Mouse (Mus musculus): ENCODE measurements around the gene Gm17268. TPM values are rescaled to one million over a fixed set of nuclear protein-coding genes. Genes with fewer than 3 reads are reported as not detected.

Gene Gm17268
- polyA plus RNA-seq, 1 experiment from 2014 or later = not detected

DNA sequence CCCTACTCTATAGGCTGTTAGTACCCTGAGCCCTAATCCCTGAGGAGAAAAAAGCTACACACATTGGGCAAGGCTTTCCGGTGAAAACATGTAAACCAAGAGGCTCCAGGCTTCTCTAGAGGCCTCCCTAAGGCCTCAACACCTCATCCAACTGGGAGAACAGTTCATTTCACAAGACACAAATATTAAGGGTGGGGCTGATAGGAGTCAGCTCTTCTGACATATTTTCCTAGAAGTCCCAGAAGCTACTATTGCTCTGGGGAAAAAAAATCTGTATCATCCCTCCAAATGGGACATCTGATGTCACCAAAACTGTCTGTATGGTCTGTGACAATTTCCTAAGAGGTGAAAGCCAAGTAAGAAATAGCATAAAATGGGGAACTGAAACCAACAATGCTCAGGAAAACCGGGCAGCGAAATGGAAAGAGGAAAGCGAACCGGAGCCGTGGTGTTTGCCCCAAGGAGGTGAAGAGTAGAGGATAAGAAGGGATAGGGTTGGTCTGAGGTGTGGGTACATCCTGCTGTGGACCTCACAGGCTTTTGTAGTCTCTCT, 15.8 kb downstream of the Gm17268 start:
- H3K4me1 ChIP-seq (ENCODE audit: control insufficient read depth, insufficient read depth, low read length) = no peaks in the 10 kb centered on the region
- H3K36me3 ChIP-seq (ENCODE audit: control insufficient read depth, insufficient read depth, low read length) = no peaks in the 10 kb centered on the region
- 90% methylated on average over 6 of the region's 6 CpGs for WGBS
- no peaks in the 10 kb centered on the region for H3K9me3 ChIP-seq (ENCODE audit: control insufficient read depth, low read length)
- no peak overlapping the region for H3K4me2 ChIP-seq (ENCODE audit: low read depth, severe bottlenecking)
- H3K27ac ChIP-seq (replicated peaks; ENCODE audit: low read depth, low read length) = no peak overlapping the region
- H3K9ac ChIP-seq (ENCODE audit: low read length) = no peak overlapping the region
- no peaks in the 10 kb centered on the region for H3K27me3 ChIP-seq (ENCODE audit: control insufficient read depth, insufficient read depth, low read length)
- no peak for ATAC-seq (ENCODE audit: insufficient number of reproducible peaks, low FRiP score, low TSS enrichment, low read depth)
- no peak overlapping the region for H3K4me3 ChIP-seq (ENCODE audit: low read depth, low read length)
- no peak for DNase-seq (ENCODE audit: low spot score)

DNA sequence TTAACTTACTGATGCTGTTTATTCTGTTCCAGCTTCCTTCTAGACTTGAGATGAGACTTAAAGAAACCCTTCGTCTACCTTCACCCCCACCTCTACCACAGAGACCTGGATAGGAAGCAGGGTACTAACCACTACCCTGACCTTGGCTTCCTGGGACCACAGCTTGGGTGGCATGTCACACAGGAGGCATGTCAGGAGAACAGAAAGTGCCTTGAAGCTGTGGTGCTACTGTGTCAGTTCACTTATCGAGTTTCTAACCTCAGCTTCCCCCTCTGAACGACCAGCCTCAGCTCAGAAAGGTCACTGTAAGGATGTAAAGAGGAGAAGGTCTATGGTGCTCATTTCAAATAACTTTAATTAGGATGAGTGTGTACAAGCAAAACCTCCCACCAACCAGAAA, 17.0 kb downstream of the Gm17268 start:
- Histone ChIP-seq H3K4me3 (ENCODE audit: low read depth, low read length) (no peak overlapping the region), H3K4me1 (ENCODE audit: control insufficient read depth, insufficient read depth, low read length) (no peaks in the 10 kb centered on the region), H3K9ac (ENCODE audit: low read length) (no peak overlapping the region), H3K27me3 (ENCODE audit: control insufficient read depth, insufficient read depth, low read length) (no peaks in the 10 kb centered on the region), H3K9me3 (ENCODE audit: control insufficient read depth, low read length) (no peaks in the 10 kb centered on the region), H3K4me2 (ENCODE audit: low read depth, severe bottlenecking) (no peak overlapping the region), H3K27ac (replicated peaks; ENCODE audit: low read depth, low read length) (no peak overlapping the region), H3K36me3 (ENCODE audit: control insufficient read depth, insufficient read depth, low read length) (no peaks in the 10 kb centered on the region)
- 76% methylated on average over 3 of the region's 3 CpGs for WGBS
- DNase-seq (ENCODE audit: low spot score) (no peak), ATAC-seq (ENCODE audit: insufficient number of reproducible peaks, low FRiP score, low TSS enrichment, low read depth) (no peak)

DNA sequence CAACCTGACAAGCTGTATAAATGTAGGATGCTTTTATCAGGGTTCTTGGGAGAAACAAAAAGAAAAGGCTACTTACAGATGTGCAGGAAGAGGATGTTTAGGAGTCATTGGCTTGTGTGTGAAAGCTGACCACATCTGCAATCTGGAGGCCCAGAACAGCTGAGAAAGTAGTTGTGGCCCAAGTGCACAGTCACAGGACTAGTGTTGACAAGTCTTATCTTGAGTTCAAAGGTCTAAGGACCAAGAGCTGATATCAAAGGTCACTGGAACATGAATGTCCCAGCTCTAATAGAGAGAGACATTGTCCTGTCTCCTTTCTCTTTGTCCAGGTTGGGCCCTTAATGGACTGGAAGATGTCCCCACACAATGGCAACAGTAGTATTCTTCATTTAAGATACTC, 18.6 kb downstream of the Gm17268 start:
- Histone ChIP-seq H3K4me1 (ENCODE audit: control insufficient read depth, insufficient read depth, low read length) (no peaks in the 10 kb centered on the region), H3K4me2 (ENCODE audit: low read depth, severe bottlenecking) (no peak overlapping the region), H3K9me3 (ENCODE audit: control insufficient read depth, low read length) (no peaks in the 10 kb centered on the region), H3K27ac (replicated peaks; ENCODE audit: low read depth, low read length) (no peak overlapping the region), H3K36me3 (ENCODE audit: control insufficient read depth, insufficient read depth, low read length) (no peaks in the 10 kb centered on the region), H3K4me3 (ENCODE audit: low read depth, low read length) (no peak overlapping the region), H3K9ac (ENCODE audit: low read length) (no peak overlapping the region), H3K27me3 (ENCODE audit: control insufficient read depth, insufficient read depth, low read length) (no peaks in the 10 kb centered on the region)
- no peak for ATAC-seq (ENCODE audit: insufficient number of reproducible peaks, low FRiP score, low TSS enrichment, low read depth)
- DNase-seq (ENCODE audit: low spot score) = no peak

DNA sequence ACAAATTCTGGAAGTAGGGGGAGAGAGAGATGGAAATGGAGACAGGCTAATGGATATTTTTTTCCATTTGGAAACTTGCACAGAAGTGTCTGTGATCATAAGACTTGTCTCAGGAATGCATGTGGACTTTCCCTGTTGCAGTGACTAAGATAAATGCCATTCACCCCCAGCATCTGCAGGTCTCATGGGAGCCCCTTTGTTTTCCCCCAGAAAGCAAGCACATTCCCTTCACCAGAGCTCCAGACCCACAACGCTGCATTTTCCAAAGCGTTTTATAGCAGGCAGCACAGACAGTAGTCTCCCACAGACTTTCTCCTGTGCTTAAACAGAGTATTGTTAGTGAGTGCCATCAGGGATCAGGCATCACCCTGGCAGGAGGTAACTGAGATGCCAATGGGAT, 19.0 kb downstream of the Gm17268 start:
- H3K4me1 ChIP-seq (ENCODE audit: control insufficient read depth, insufficient read depth, low read length) = no peaks in the 10 kb centered on the region

DNA sequence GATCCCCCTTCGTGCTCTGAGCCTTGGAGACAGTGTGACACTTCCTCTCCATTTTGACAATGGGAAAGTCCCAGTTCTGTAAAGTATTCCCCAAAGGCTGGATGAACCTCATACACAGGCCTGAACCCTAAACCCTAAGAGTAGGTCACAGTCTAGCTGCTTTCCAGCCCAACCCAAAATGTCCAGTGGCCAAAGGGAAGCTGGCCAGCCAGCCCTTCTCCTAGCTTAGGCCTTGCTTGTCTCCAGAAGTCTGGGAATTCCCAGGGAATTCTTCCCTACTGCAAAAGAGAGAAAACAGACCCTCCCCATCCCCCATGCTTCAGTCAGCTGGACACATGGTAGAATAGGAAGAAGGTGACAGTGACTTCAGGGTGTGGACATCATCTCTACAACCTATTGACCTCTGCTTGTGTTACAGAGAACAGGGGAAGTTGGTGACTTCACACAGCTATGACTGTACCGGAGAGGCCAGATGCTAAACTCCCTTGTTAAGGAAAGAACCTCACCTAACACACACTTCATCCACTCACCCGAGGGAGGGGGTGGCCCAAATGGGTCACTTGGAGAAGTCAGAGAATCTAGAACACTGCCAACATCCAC, 22.1 kb downstream of the Gm17268 start:
- H3K4me1 ChIP-seq (ENCODE audit: control insufficient read depth, insufficient read depth, low read length) = no peaks in the 10 kb centered on the region
- H3K4me2 ChIP-seq (ENCODE audit: low read depth, severe bottlenecking) = no peak overlapping the region
- no peaks in the 10 kb centered on the region for H3K9me3 ChIP-seq (ENCODE audit: control insufficient read depth, low read length)
- ATAC-seq (ENCODE audit: insufficient number of reproducible peaks, low FRiP score, low TSS enrichment, low read depth) (no peak), DNase-seq (ENCODE audit: low spot score) (no peak)
- H3K27me3 ChIP-seq (ENCODE audit: control insufficient read depth, insufficient read depth, low read length) = no peaks in the 10 kb centered on the region
- no peak overlapping the region for H3K27ac ChIP-seq (replicated peaks; ENCODE audit: low read depth, low read length)
- H3K9ac ChIP-seq (ENCODE audit: low read length) = no peak overlapping the region
- no peak overlapping the region for H3K4me3 ChIP-seq (ENCODE audit: low read depth, low read length)
- 80% methylated on average over 3 of the region's 3 CpGs for WGBS
- H3K36me3 ChIP-seq (ENCODE audit: control insufficient read depth, insufficient read depth, low read length) = no peaks in the 10 kb centered on the region

More for the DNA sequence above, 19.0 kb downstream of the Gm17268 start:
- WGBS = 58% methylated on average over 2 of the region's 2 CpGs
- Histone ChIP-seq H3K4me3 (ENCODE audit: low read depth, low read length) (no peak overlapping the region), H3K36me3 (ENCODE audit: control insufficient read depth, insufficient read depth, low read length) (no peaks in the 10 kb centered on the region), H3K4me2 (ENCODE audit: low read depth, severe bottlenecking) (no peak overlapping the region), H3K9me3 (ENCODE audit: control insufficient read depth, low read length) (no peaks in the 10 kb centered on the region), H3K9ac (ENCODE audit: low read length) (no peak overlapping the region), H3K27ac (replicated peaks; ENCODE audit: low read depth, low read length) (no peak overlapping the region), H3K27me3 (ENCODE audit: control insufficient read depth, insufficient read depth, low read length) (no peaks in the 10 kb centered on the region)
- DNase-seq (ENCODE audit: low spot score) (no peak), ATAC-seq (ENCODE audit: insufficient number of reproducible peaks, low FRiP score, low TSS enrichment, low read depth) (no peak)

DNA sequence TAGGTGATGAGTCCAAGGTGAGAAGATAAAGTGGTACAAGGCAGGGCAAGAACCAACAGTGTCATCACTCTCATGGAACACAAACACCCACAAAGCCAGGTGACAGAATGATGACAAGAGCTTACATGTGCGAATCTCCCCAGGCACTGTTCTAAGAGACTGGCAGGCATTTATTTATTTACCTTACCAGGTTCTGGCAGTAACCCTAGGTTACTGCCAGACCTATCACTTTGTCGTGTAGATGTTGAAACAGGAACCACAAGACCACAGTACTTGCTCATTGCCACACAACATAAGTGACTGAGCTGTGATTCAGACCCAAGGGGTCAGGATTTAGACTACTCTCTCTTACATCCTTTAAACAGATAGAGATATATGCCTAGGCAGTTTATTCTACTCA, 23.3 kb downstream of the Gm17268 start:
- no peak overlapping the region for H3K4me2 ChIP-seq (ENCODE audit: low read depth, severe bottlenecking)
- no peak overlapping the region for H3K4me3 ChIP-seq (ENCODE audit: low read depth, low read length)
- no peak overlapping the region for H3K9ac ChIP-seq (ENCODE audit: low read length)
- no peaks in the 10 kb centered on the region for H3K36me3 ChIP-seq (ENCODE audit: control insufficient read depth, insufficient read depth, low read length)
- H3K4me1 ChIP-seq (ENCODE audit: control insufficient read depth, insufficient read depth, low read length) = no peaks in the 10 kb centered on the region
- no peaks in the 10 kb centered on the region for H3K9me3 ChIP-seq (ENCODE audit: control insufficient read depth, low read length)
- 62% methylated on average over 2 of the region's 2 CpGs for WGBS
- no peak overlapping the region for H3K27ac ChIP-seq (replicated peaks; ENCODE audit: low read depth, low read length)
- no peaks in the 10 kb centered on the region for H3K27me3 ChIP-seq (ENCODE audit: control insufficient read depth, insufficient read depth, low read length)
- DNase-seq (ENCODE audit: low spot score) (no peak), ATAC-seq (ENCODE audit: insufficient number of reproducible peaks, low FRiP score, low TSS enrichment, low read depth) (no peak)

DNA sequence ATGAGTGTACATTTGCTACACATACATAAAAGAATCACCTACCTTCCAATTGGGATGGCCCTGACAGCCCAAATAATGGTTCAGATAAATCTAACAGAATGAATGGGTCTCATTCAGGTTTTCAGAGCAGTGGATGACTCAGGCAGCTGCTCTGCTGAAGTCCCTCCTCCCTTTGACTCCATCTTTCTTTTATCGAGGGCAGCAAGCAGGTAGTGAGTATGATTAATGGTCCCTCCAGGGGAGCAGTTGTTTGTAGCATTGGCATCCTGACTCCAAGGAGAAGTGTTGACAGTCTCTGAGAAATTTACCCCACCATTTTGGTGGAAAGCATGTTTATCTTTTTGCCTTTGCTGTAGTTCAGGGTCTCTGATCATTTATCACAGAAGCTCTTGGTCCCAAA, 24.6 kb downstream of the Gm17268 start:
- DNase-seq (ENCODE audit: low spot score) (no peak), ATAC-seq (ENCODE audit: insufficient number of reproducible peaks, low FRiP score, low TSS enrichment, low read depth) (no peak)
- no peak overlapping the region for H3K4me2 ChIP-seq (ENCODE audit: low read depth, severe bottlenecking)
- H3K27me3 ChIP-seq (ENCODE audit: control insufficient read depth, insufficient read depth, low read length) = no peaks in the 10 kb centered on the region
- H3K27ac ChIP-seq (replicated peaks; ENCODE audit: low read depth, low read length) = no peak overlapping the region
- 28% methylated on average over 1 of the region's 1 CpGs for WGBS
- no peaks in the 10 kb centered on the region for H3K4me1 ChIP-seq (ENCODE audit: control insufficient read depth, insufficient read depth, low read length)
- H3K4me3 ChIP-seq (ENCODE audit: low read depth, low read length) = no peak overlapping the region
- H3K9me3 ChIP-seq (ENCODE audit: control insufficient read depth, low read length) = no peaks in the 10 kb centered on the region
- no peaks in the 10 kb centered on the region for H3K36me3 ChIP-seq (ENCODE audit: control insufficient read depth, insufficient read depth, low read length)
- no peak overlapping the region for H3K9ac ChIP-seq (ENCODE audit: low read length)

DNA sequence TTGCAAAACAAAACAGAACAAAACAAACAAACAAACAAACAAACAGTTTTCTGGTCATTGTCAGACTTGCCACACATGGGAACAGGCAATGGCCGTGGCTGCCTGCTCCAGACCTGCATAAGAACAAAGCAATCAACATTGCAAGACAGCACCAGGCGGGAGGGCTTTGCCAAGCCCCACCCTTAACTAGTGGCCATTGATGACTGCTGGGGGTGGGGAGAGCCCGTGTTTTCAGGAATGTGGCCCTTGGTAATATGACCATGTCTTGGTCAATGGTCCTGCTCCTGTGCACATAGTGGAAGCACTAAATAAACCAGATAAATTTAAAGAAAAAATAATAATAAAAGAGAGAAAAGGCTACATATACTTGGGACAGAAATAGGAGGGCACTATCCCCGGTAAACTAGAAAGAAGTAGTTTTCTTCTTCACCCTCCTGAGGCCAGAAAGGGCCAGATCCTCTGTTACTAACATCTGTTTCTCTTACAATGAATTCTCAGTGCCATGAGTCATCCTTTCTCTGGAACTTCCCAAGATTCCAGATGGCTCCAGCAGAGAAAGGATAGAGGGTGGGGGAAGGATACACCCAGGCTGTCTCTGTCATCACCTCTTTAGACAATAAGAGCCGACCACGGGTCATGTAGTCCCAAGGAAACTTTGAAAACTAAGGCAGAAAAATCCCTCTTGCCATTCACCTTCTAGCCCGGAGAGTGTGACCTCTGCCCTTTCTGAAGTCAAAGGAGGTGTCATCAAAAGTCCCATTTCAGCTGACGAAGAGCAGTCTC, 26.8 kb downstream of the Gm17268 start:
- Histone ChIP-seq H3K27me3 (ENCODE audit: control insufficient read depth, insufficient read depth, low read length) (no peaks in the 10 kb centered on the region), H3K9ac (ENCODE audit: low read length) (no peak overlapping the region), H3K27ac (replicated peaks; ENCODE audit: low read depth, low read length) (no peak overlapping the region), H3K9me3 (ENCODE audit: control insufficient read depth, low read length) (no peaks in the 10 kb centered on the region), H3K4me3 (ENCODE audit: low read depth, low read length) (no peak overlapping the region), H3K36me3 (ENCODE audit: control insufficient read depth, insufficient read depth, low read length) (no peaks in the 10 kb centered on the region), H3K4me1 (ENCODE audit: control insufficient read depth, insufficient read depth, low read length) (no peaks in the 10 kb centered on the region), H3K4me2 (ENCODE audit: low read depth, severe bottlenecking) (no peak overlapping the region)
- WGBS = 56% methylated on average over 8 of the region's 8 CpGs
- no peak for ATAC-seq (ENCODE audit: insufficient number of reproducible peaks, low FRiP score, low TSS enrichment, low read depth)
- DNase-seq (ENCODE audit: low spot score) = no peak

Data from limb, embryonic 11.5 days (tissue).